Mouse (Mus musculus) c-Kit-negative CD71-positive TER-119-positive erythroid progenitor cells, embryonic 14.5 days (primary cell): Measurements from ENCODE around the gene Atp8a2.

ENCODE experiments used
- DNase-seq: peaks from one replicate; pipeline ENCODE4 v3.0.0-alpha.2; 2013; ENCODE audit warnings: low read depth, low spot score

Gene Atp8a2

DNA sequence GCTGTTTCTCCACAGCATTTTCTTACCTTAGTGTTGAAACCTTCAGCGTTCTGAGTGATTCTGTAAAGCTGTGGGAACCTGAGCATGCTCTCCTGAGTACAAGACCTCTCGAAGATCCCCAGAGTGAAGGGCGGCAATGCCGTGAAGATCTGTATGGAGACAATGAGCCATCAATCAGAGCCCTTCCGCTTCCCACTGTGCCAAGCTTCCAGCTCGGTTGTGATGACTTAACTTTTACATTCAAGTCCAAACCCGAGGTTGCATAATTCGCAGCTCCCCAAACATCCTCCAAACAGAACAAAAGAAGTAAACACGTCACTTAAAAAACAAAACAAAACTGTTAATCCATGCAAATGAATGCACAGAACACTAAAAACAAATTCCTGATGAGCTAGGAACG lies 403.1 kb downstream of the Atp8a2 start:
- no peak for DNase-seq

DNA sequence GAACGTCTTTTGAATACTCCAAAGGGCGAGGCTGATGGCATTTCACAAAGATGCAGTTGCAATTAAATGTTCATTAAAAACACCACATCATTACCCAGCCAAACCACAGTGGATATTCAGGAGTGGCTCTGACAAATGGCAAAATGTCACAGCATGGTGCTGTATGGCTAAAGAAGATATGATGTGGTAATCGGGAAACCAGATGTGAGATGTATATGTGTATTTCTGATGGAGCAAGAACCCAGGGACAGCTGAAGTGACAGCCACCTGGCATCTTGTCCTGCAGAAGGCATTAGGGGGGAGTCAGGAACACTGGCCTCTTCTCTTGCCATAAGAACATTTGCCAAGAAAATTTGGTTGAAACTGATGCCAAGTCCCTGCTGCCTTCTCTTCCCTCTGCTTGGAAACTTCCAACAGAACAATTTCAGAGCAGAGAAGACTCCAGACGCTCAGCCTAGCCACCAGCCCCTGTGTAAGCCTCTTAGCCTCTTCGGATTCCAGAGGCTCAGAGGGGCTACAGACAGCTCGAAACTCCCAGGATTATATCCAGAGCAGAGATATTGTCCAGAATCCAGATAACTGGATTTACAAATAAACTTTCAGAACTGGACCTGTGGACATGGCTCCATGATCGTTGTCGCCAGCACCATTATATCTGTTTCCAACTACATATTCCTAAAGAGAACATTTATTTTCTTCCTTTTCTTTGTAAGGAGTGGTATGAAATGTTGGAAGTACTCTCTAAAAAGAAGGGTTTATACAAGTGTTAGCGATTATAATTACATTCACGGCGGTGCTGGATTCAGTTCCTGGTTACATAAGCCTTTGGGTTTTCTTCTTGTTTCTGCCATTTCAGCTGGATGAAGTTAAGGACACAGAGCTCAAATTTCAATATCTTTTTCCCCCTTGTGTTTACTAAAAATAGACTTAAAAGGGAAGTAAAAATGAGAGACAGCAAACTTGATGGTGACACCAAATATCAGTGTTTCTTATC lies 413.3 kb downstream of the Atp8a2 start:
- no peak for DNase-seq

DNA sequence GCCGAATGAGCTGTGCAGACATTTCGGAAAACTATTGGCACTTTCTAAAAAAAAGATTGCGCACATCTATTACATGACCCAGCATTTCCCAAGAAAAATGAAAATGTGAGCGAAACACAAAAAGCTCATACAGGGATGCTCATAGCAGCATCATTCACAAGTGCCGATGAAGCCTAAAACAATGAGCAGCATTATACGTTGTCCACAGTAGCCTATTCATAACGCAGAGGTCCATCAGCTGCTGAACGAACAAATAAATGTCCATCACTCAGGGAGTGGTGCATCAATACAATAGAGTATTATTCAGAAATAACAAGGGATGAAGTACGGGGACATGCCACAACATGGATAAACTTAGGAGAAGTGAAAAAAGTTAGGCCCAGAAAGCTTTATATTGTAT lies 416.6 kb downstream of the Atp8a2 start:
- no peak for DNase-seq

DNA sequence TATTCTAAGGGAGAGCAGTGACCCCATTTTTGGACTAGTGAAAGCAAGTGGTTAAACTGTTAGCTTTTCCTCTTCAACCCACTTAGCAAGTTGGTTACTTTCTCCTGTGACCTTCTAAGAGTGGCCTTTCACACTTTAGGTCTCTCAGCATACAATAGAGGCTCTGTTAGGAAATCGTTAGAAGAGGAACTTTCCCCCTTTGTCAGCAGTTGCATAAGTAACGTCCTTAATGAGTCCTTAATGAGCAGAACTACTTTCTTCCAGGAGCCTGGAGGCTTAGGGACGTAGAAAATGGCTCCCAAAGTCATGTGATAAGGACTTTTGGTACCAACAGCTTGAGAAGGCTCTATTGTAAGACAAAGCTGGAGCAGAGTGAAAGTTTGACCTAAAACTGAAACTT lies 434.8 kb downstream of the Atp8a2 start:
- no peak for DNase-seq

DNA sequence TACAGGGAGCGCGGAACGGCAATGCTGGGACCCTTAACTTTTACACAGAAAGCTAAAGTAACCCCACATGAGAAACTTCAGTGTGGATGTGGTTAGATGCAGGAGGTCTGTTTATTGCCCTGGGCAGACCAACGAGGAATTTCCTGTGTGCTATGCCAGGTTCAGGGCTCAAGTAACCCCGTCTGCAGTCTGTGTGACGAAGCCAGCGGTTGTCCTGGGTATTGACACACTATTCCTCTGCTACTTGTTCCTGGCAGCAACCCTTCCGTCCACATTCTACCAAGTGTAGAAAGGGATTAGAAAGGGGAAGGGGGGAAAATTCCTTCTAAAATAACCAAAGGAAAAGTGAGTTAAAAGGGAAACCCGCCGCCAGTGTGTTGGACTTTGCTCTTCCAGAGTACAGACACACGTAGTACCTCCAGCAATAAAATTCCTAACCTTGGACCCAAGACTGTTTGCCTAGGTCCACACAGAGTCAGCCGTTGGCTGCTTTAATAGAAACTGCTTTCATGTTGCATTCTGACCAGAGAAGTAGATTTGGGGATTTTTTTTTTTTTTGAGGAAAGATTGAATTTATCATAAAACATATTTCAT lies 437.0 kb downstream of the Atp8a2 start:
- no peak for DNase-seq

DNA sequence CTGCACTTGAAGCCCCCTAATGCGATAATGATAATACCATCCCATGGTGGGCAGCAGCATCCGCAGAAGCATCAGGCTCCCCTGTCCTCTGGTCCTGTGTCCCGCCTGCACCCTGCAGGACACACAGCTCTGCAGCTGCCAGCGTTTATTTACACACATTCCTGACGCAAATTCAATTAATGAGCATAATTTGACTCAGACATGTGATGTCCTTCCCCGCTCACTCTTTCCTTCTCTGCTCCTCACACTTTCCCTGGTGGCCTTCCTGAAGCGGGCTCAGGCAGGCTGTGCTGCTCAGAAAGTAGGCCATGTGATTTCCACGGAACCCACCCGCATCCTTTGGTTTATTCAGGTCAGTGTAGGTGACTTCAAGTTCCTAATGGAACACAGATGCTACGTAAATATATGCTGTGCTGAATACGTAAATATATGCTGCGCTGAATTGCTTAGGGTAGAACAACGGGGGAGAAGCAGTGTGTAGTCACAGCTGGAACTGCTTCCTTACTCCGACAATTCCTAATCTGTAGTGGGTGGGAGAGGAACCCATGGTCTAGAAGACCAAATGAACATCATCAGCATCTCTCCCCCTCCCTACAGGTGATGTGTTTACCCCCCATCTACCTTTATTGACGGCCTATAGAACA lies 437.7 kb downstream of the Atp8a2 start:
- no peak for DNase-seq

DNA sequence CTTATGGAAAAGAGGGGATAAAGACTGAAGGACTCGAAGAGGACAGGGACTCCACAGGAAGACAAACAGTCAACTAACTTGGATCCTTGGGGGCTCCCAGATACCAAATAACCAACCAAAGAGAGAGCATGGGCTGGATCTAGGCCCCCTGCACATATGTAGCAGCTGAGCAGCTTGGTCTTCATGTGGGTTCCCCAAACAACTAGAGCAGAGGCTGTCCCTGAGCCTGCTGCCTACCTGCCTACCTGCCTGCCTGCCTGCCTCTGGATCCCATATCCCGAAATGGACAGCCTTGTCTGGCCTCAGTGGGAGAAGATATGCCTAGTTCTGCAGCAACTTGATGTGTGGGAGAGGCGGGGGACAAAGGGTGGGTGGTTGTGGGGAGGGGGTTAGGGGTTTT lies 444.6 kb downstream of the Atp8a2 start:
- DNase-seq: no peak

DNA sequence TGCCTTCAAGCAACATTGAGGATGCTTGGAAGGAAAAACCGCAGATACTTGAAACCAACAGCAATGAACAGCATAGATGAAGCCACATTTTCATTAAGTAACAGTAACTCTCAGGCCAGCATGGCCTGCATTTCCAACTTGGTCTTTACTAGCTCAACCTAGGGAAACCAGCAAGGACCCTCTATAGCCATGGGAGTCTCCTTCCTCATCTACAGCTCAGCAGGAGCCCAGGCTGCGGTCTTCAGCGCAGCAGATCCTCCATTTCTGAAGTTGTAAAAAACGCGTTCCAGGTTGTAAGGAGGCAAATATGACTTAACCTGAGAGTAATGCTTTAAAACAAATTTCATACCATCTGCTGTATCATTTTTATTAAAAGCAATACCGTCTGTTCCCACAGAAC lies 447.0 kb downstream of the Atp8a2 start:
- no peak for DNase-seq

DNA sequence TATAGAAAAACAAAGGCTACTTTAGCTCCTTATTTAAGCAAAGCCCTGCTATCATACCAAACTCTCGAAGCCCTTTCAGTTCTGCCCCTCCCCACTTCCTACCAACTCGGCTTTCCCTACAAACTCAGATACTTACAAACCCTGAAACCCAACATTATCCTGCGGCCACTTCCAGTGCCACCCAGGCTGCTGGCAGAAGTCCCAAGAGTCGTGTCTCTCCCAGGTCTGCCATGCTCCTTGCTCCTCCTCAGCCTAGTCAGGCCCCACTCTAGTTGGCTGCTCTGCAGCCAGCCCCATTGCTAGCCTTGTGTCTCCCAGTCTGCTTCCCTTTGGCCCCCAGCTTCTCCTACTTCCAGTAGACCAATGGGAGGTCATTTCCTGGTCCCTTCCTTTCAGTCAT lies 451.3 kb downstream of the Atp8a2 start:
- DNase-seq: no peak

DNA sequence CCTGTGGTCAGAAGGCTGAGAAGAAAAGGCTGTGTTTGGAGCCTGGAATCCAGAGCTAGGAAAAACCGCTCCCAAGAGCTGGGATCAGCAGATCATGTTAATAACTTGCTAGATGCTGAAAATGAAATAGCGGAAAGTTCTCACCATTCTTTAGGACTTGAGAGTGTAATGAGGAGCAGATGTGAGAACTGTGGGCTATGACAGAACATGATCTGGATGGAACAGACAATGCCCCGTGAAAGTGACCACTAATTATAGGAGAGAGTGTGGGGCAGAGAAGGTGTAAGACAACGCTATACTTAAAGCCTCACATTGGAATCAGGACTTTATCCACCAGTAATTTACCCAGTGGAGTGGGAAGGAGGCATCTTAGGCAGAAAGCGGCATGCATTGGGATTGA lies 455.2 kb downstream of the Atp8a2 start:
- DNase-seq: no peak

DNA sequence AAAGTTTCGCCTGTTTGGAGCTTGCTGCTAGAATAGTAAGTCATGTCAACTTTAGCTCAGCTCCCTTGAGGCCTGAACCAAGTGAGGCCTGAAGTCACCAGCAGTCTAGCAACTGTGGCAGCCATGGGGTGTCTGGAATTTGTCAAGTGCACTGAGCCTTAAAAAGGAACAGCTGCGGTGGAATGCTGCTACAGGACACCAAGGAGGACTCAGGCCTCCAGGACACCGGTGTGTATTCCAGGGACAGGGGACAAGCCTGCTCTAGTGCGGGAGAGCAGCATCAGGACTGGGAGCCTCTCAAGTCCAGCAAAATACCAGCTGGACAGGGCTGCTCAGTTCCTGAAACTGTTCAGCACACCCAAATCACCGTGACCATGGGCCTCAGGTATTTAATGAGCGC lies 457.5 kb downstream of the Atp8a2 start:
- DNase-seq: no peak

DNA sequence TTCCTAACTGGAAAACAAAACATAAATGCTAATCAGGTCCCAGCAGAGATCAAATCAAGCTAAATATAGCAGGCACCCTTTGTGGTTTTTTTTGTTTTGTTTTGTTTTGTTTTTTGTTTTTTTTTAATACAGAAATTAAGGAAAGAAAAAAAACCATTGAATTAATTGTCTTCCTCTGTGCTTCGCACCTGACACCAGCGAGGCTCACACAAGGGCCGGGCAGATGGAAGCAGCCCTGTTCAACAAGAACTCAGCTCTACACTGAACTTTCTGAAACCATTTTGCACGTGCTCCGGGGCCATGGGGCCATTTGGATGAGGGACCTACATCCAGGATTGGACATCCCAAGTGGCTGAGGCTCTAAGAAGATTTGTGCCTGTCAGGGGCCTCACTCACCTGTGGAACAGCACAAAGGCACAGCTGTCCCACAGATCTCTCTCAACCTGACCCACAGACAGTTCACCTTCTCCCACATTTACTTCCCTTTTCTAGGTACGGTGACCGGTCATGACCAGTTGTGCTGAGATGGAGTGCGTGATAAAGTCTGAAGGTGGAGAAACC lies 459.2 kb downstream of the Atp8a2 start:
- DNase-seq: no peak

DNA sequence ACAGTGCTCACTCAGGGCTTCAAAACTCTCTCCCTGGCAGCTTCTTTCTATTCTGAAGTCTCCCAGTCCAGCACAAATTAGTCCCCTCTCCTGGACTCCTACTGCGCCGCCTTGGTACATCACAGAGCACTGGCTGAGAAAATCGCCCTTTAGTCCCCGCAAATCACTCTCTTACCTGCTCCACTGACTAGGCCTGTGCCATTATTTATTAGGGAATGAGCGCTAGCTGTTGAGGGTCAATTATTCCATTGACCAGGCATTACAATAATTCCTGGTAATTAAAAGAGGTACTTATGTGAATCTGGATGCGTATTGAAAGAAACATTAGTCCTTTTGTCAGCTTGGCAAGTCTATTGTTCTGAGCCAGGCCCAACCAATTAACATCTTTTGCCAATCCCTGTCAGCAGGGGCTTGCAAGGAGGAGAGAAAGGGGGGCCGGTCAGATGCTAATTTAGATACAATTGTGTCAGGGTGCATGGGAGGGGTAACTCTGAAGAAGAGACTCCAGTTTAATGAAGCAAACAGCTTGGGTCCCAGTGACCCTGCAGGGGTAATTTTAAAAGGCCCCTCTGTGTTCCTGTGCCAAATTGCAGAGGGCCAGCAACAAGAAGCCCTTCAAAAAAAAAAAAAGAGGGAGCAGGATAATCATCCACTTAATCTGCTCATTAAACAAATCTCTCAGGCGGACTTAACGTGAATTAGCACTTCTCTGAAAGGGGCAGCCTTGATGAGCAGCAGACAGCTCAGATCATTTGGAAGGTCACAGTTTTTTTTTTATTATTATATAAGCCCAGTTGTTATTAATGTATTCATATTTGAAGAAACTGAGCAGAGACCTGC lies 459.9 kb downstream of the Atp8a2 start:
- DNase-seq: no peak

DNA sequence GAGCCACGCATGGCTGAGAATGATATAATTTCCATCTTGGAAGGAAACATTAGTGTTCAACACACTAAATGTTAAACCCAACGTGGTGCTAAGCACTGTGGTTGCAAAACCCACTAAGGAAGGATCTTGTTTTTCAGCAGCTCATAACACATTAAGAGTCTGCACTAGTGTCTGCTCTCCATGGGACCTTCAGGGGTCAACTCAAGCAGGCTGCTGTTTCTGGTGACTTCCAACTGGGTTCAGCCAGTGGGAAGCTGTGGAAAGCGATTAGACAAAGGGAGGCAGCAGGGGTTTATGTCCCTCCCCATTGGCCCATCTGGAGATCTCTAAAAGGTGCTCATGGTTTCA lies 467.0 kb downstream of the Atp8a2 start:
- no peak for DNase-seq

DNA sequence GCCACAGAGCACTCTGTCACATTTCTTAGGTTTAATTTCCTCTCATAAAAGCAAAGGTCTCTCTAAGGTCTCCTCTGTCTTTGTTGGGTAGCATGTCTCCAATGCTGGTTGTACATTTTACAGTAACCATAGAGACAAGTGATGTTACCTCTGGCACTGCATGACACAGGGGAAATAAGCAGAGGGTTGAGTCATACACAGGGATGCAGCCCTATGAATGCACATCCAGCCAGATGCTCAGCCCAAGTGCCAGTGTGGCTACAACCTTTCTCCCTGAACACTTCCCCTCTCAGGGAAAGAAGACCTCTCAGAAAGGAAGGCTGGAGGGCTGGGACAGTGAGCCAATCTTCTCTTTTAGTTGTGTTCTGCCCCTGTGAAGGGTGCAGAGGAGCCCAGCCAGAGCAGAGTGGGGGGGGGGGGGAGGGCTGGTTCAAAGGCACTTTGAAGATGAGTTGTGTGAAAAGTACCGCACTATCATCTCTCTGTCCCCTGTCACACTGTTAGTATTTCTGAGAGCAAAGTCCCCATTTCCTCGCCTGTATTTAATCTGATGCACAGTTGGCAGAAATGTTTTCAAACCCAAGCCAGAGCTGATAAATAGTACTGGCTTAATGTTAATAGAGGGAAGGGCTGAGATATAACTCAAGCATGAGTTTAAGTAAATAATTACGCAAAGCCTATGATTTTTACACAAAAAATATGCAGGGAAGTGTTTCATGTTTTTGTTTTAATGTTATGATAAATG lies 467.5 kb downstream of the Atp8a2 start:
- DNase-seq: no peak

DNA sequence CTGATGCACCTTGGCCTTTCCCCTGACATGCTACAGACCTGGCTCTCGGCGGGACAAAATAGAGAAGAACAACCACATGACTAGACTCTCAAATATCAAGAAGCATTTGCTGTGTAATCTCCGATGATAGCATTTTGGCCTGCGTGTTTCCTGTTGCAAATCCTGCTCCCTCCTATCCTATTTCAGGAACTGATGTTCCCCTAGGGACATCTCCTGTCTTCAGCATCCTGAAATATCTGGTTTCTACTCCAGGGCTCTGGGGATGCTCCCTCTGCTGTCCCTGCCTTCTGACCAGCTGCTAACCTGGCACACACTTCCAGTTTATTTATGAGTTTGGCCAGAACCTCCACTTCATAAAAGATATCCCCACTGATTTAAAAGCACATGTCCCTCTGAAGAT lies 470.0 kb downstream of the Atp8a2 start:
- DNase-seq: no peak

DNA sequence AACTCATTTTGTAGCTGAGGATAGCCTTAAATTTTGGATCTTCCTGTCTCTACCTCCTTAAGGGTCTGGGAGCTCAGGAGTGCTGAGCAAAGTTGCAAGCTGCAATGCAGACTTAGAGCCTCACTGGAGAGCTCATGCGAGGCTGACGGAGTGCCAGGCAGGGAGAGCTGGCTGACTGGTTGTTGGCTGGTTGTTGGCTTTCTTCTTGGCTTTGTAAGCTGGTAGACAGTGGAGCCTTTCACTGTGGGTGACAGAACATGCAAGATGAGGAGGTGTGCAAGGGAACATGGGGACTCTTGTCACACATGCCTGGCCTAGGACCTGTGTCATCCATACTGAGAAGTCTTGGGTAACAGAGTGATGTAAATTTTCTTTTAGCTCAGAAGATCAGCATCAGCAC lies 473.8 kb downstream of the Atp8a2 start:
- DNase-seq: no peak

DNA sequence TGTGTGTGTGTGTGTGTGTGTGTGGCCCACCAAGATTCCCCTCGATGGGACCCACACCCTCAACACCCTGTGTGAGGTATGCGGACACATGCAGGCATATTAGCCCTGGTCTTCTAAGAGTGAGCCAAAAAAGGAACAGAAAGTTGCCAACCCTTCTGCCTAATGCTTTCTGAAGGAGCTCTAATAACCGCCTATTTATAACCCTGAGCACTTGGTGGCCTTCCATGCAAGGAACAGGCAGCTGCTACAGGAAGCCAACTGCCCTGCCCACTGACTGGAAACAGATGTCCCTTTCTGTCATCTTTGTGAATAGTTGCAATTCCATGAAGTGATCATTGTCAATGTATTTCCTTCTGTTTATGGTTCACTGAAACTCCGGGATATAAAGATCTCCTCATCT lies 475.0 kb downstream of the Atp8a2 start:
- DNase-seq: no peak

DNA sequence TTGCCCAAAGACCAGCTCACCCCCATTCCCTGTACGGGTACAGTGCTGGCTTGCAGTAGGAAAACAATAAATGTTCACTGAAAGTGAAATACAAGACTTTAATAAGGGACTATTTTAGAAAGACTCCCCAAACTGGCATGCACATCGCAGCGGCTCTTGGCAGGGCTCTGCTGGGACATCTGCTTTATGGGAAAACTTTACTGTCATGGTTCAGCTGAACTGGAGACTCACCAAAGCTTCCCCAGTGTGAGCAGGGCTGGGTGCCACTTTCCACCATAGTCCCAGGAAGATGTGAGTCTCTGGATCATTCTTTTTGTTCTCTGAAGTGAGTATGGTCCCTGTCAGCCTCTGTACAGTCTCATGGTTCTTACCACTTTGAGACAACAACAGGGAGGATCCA lies 475.6 kb downstream of the Atp8a2 start:
- no peak for DNase-seq

DNA sequence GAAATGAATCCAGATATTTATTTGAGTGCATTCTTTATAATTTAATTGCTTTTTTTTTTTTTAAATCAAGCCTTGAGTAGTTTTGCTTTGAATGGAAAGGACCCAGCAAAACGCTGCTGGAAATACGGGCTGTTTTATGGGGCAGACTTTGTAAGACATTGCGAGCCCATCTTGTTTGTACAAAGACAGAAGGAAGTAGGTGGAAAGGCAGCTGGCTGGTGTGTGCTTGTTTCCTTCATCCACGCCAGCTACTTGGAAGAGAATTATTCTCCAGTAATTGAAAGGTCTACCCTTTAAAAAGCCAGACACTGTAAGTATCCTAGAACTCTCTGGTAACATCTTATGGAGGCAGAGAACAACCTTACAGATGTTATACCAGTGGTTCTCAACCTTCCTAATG lies 476.6 kb downstream of the Atp8a2 start:
- DNase-seq: no peak
